Mouse (Mus musculus) liver, embryonic 18 days (tissue): ENCODE data around the gene Gp9. TPM values are rescaled to one million over a fixed set of nuclear protein-coding genes. Genes with fewer than 3 reads are reported as not detected.

Experiments used
- polyA plus RNA-seq: library from polyadenylated mRNA; depleted of rRNA; stranded (reverse); fragments of >200 nt; gene quantifications from 2 replicates; pipeline ENCODE4 v1.2.3, GENCODE M21; 2012; rRNA removed

Gene Gp9
- polyA plus RNA-seq: 30.7 and 31.0 TPM in 2 replicates

DNA sequence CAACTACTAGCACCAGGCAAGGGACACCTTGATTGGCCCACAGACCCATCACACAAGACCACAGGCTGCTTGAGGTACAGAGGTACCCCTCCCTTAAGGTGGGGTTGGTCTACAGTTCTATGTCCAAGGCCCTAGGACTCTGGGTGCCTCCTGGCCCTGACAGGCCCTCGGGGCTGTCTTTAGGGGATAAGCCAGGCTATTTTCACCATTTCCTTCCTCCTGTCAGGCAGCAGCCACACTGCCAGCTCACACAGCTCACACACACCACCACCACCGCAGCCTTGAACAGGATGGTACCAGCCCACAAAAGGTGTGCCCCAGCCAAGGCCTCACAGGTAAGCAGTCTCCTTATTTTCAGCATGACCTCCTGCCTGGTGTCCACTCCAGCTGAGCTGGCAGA is at the start of gene Gp9:
Gp9 (plus strand) TSS at position 231 of the 400 bp plus-strand sequence.

DNA sequence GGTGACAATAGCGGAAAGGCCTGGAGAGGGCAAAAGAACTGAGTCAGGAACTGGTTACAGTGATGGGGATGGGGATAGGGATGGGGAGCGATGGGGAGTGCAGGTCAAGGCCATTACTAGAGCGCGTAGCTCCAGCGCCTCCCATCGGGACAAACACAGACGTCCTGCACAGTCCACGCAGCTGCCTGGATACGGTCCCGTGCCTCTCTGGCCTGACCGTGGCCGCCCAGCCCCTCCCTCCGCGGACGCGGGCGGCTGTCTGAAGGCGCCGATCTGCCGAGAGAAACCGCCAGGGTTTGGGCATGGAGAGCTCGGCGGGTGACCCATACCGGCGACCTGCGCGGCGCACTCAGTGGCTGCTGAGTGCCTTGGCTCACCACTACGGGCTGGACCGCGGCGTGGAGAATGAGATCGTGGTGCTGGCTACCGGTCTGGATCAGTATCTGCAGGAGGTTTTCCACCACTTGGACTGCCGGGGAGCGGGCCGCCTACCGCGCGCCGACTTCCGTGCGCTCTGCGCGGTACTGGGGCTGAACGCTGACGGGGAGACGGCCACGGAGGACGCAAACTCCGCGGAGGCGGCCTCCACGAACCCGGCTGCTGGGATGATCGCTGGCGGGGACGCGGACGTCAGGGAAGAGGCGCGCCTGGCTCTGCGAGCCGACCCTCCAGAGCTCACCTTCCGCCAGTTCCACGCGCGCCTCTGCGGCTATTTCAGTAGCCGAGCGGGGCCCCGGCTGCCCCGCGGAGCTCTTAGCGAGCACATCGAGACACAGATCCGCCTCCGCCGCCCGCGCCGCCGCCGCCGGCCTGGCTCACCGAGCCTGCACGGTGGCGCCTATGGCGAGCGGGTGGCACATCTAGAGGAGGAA is 47.0 kb upstream of the Gp9 start, which contains the start of gene Efcc1:
Efcc1 (plus strand) TSS at position 279 of the 872 bp plus-strand sequence.

DNA sequence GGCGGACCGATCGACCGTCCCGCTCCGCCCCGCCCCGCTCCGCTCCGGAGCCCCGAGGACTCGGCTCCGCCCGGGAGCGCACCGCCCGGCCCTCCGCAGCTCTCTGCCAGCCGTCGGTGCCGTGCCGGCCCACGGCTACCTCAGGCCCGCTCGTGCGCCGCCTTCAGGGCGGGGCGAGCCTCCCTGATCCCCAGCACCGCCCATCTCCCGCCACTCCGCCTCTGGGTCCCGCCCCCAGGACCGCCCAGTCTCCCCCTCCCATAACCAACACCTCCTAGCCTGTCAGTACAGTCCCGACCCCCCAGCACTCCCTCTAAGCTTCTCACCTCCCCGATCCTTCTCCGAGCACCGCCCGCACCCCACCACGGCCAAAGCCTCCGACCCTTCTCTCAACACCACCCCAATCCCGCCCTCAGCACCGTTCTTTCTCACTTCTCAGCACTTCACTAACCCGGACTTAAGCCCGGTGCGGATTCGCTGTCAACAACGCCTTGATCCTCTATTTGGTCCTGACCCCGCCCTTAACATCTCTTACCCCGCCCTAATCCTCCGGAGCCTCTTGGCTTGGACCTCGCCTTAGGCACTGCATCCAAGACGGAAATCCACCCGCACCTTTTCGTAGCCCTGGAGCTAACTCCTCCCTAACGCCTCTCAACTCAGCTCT is 33.9 kb downstream of the Gp9 start, which contains the start of gene Rab43:
Rab43 (minus strand) TSS at position 490 of the 664 bp plus-strand sequence.

Other genes with a start within 250 kb of the Gp9 start
- 3.7 and 3.8 TPM in 2 replicates for gene Arhgap25, start 244.8 kb upstream of the Gp9 start, polyA plus RNA-seq
- gene Prokr1, start 187.3 kb upstream of the Gp9 start, polyA plus RNA-seq: 1.1 and 1.2 TPM in 2 replicates
- gene Aplf, start 105.9 kb upstream of the Gp9 start, polyA plus RNA-seq: 5.6 and 5.9 TPM in 2 replicates
- 0.20 and 0.25 TPM in 2 replicates for gene Efcc1, start 47.2 kb upstream of the Gp9 start, polyA plus RNA-seq
- gene Rab43, start 34.1 kb downstream of the Gp9 start, polyA plus RNA-seq: 24.1 and 26.3 TPM in 2 replicates
- gene Gm45140, start 57.7 kb downstream of the Gp9 start, polyA plus RNA-seq: 1.4 and 1.5 TPM in 2 replicates
- 13.2 and 15.8 TPM in 2 replicates for gene Isy1, start 60.7 kb downstream of the Gp9 start, polyA plus RNA-seq
- gene Cnbp, start 73.0 kb downstream of the Gp9 start, polyA plus RNA-seq: 216 and 217 TPM in 2 replicates
- gene Copg1, start 109.7 kb downstream of the Gp9 start, polyA plus RNA-seq: 24.7 and 24.8 TPM in 2 replicates
- gene Hmces, start 135.9 kb downstream of the Gp9 start, polyA plus RNA-seq: 11.4 and 12.7 TPM in 2 replicates
- gene H1fx, start 203.6 kb downstream of the Gp9 start, polyA plus RNA-seq: 4.0 and 6.2 TPM in 2 replicates